Mouse (Mus musculus): Measurements from ENCODE around the gene Bdh1.
"Not testable (repeated sequence)": the region's sequence is repeated elsewhere in the genome, so short reads cannot be mapped to it uniquely, and the experiment has no call there.

Gene Bdh1

DNA sequence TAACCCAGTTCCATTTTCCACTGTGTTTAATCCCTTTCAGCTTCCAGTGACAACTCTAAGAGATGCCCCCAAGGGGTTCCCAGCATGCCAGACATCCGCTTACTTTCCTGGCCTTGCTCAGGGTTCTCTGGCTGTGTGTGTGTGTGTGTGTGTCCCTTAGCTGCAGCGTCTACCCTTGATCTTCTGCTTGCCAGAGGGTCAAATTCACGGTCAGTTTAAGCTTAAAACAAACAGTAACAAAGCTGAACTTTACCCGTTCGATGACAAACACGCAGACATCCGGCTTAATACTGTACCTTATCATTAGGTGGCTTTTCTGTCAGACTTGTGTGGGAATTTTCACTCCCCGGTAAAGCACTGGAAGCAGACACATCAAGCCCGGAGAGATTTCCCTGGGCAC, at the start of gene Bdh1:
Gene Bdh1 (plus strand): TSS at position 281 of the 400 bp plus-strand sequence.
- DNase-seq, result no peak

GRCm38 (mm10) chr16:31372316-31372715, 49.8 kb upstream of the Bdh1 start:
- not testable (repeated sequence) for DNase-seq

- not testable (repeated sequence) for DNase-seq
Observed at GRCm38 (mm10) chr16:31375877-31376582, 46.0 kb upstream of the Bdh1 start.

- DNase-seq, result not testable (repeated sequence)
Observed at GRCm38 (mm10) chr16:31388269-31388668, 33.8 kb upstream of the Bdh1 start.

DNA sequence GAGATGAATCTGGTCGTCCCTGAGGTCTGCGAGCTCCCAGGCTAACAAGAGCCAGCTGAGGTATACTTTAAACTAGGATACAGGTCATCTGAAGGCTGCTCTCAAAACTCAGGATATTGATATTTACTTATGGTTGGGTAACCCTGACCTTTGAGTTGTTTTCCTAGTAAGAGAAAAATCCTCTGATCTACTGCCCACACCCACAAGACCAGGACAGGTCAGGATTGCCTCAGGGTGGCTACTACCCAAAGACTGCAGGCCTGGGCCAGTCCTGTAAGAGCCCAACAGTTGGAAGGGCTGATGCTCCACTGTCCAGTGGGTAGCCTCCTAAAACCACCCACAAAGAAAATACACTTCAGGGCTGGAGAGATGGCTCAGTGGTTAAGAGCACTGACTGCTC, 22.8 kb upstream of the Bdh1 start:
- DNase-seq, result no peak

GRCm38 (mm10) chr16:31400908-31401692, 21.0 kb upstream of the Bdh1 start:
- no peak for DNase-seq

GRCm38 (mm10) chr16:31402096-31402495, 20.0 kb upstream of the Bdh1 start:
- no peak for DNase-seq

DNA sequence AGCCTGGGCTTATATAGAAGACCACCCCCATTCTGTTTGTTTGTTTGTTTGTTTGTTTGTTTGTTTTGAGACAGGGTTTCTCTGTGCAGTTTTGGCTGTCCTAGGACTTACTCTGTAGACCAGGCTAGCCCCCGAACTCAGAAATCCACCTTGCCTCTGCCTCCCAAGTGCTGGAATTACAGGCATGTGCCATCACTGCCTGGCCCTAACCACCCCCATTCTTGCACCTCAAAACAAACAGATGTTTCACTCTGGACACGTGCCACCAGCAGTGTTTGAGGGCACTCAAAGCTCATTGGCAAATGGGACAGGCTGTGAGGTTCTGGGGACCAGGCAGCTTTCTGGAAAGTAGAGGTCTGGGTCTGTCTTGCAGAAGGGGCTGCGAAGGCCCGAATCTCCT, 18.1 kb upstream of the Bdh1 start:
- DNase-seq, result no peak

- no peak for DNase-seq
Observed at GRCm38 (mm10) chr16:31405040-31405439, 17.0 kb upstream of the Bdh1 start.

DNA sequence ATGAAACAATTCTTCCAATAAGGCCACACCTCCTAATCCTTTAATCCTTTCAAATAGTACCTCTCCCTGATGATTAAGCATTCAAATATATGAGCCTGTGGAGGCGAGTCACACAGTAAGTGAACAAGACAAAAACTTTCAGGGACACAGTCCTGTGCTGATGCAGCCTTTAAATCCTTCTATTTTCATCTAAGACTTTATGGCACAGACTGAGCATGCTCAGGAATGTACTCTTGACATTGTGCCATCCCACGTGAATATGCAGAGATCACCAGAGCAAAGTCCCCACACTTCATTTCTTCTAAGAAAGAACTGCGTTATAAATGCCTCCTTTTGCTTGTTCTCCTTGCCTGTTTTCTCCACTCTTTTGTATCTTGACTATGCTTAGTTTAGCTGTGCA, 14.2 kb upstream of the Bdh1 start:
- no peak for DNase-seq

GRCm38 (mm10) chr16:31410969-31411368, 11.1 kb upstream of the Bdh1 start:
- DNase-seq, result no peak

- no peak for DNase-seq
Observed at GRCm38 (mm10) chr16:31412321-31412720, 9.8 kb upstream of the Bdh1 start.

DNA sequence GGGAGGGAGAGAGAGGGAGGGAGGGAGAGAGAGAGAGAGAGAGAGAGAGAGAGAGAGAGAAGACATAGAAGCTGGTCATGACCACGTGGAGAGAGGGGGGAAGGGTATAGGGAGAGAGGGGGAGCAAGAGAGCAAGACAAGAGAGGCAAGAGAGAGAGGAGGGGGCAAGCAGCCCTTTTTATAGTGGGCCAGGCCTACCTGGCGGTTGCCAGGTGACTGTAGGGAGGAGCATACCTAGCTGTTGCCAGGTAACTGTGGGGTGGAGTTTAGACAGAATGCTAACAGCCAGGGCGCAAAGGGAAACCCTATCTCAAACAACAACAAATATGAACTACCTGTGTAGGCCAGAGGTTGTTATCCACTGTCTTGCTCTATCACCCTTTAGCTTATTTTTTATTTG, 8.3 kb upstream of the Bdh1 start:
- no peak for DNase-seq

- DNase-seq, result no peak
Observed at GRCm38 (mm10) chr16:31415885-31416450, 6.1 kb upstream of the Bdh1 start.

- no peak for DNase-seq
Observed at GRCm38 (mm10) chr16:31418704-31419103, 3.4 kb upstream of the Bdh1 start.

- no peak for DNase-seq
Observed at GRCm38 (mm10) chr16:31419457-31419856, 2.6 kb upstream of the Bdh1 start.

DNA sequence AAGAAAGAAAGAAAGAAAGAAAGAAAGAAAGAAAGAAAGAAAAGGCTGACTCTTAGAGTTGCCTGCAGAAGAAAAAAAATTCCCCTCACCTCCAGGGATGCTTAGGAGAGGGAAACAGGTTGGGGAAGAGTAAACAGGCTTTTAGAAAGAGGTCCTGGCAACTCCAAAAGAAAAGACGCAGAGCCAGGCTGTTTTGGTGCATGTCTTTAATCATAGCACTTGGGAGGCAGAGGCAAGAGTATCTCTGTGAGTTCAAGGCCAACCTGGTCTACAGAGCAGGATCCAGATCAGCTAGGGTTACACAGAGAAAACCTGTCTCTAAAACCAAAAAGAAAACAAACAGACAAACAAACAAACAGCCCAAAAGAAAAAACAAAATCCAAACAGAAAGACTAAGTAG, 642 bp downstream of the Bdh1 start:
- no peak for DNase-seq

DNA sequence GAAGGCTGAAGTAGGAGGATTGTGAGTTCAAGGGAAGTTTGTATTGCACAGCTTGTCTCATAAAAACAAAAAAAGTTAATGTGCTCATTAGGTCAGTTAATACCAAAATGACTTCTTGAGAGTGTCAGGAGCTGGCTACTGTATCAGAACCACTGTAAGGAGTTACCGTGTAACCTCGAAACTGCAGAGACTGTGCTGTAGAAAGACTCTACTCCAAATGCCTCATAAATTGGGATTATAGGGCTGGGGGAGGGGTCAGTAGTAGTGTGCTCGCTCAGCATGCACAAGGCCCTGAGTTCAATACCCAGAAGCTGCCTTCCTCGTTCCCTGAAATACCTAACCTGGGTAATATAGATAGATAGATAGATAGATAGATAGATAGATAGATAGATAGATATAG, 1.3 kb downstream of the Bdh1 start:
- DNase-seq, result no peak

DNA sequence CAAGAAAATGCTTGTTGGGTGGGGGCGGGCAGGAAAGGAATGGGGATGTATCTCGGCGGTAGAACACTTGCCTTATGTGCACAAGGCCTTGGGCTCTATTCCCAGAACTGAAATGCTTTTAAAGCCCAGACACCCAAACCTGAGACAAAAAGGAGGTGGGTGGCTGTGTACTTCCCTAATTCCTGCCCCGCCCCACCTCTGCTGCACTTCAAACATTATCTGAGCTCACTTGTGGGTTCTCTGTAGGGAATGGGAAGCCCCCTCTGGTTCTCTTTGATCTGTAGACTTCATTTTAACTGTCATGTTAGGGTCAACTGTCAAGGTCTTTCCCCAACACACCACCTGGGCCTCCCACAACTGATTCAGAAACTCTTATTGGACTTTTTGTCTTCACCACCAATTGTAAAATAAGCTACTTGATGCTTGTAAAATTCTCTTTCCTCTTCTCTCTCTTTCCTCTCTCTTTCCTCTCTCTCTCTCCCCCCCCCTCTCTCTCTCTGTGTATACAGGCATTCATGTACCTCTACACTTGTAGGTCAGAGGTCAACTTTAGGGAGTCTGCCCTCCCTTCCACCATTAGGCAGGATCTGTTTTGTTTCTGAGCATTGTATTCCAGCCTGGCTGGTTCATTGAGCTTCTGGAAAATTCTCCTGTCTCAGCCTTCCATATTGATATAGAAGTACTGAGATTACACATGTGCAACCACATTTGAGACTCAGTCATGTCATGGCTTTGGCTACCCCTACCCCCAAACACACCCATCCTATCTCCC, 2.5 kb downstream of the Bdh1 start:
- no peak for DNase-seq

- peak; percentile 81 for DNase-seq
Observed at GRCm38 (mm10) chr16:31425508-31425907, 3.4 kb downstream of the Bdh1 start.

- no peak for DNase-seq
Observed at GRCm38 (mm10) chr16:31426496-31427126, 4.5 kb downstream of the Bdh1 start.

- DNase-seq, result no peak
Observed at GRCm38 (mm10) chr16:31428335-31428674, 6.2 kb downstream of the Bdh1 start.
